Mouse (Mus musculus) liver, adult 2 months (tissue): Measurements from ENCODE around the gene Ltb4r2.

Experiments
- CTCF ChIP-seq: fragments of 200-500 bp; IDR thresholded peaks from 2 replicates; pipeline ENCODE4 v1.5.1; 2011; ENCODE audit warnings: low read depth, low read length, control low read depth
- POLR2A ChIP-seq: fragments of 200-500 bp; IDR thresholded peaks from 2 replicates; pipeline ENCODE4 v1.6.1; 2011; ENCODE audit warnings: low read length, control low read depth; ENCODE audit not compliant: insufficient read depth; ENCODE audit errors: extremely low read depth

GRCm38 (mm10) chr14:55722438-55722945, 38.7 kb upstream of the Ltb4r2 start:
- no peak for TF ChIP-seq CTCF
- TF ChIP-seq POLR2A: no peak
